Mouse (Mus musculus): ENCODE results near the gene Lpar3. TPM values are rescaled to one million over a fixed set of nuclear protein-coding genes. Genes with fewer than 3 reads are reported as not detected.

The Lpar3 gene
- polyA plus RNA-seq, 1 experiment from 2014 or later, result 0.47 TPM

GRCm38 (mm10) chr3:146216561-146216960 is 4.2 kb upstream of the Lpar3 start:
- Histone ChIP-seq H3K9me3 (no peaks in the 10 kb centered on the region), H3K4me1 (peaks cover 12% of the 10 kb centered on the region), H3K4me3 (no peak overlapping the region), H3K36me3 (replicated peaks) (no peaks in the 10 kb centered on the region), H3K27ac (no peak overlapping the region), H3K27me3 (ENCODE audit: poor library complexity, severe bottlenecking) (peaks cover 31% of the 10 kb centered on the region)
- no peak for DNase-seq (ENCODE audit: extremely low spot score, low spot score)
- WGBS, result 95% methylated on average over 3 of the region's 3 CpGs

DNA sequence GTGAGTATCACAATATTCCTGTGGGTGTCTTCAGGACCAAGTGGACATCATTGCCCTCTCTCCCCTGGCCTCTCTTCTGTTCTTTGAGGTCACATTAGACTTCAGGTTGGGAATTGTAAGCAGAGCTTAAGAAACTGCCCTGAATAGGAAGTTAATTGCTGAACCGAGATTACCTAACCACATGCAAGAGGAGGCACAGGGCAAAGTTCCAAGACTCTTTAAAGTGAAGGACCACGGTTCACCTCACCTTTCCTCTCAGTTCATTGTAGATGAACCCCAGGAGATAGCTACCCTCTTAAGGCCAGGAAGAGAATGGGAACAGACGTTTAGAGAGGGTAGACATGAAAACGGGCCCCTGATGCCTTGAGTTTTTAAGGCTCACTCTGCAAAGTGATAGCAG is 3.5 kb downstream of the Lpar3 start:
- WGBS, result 75% methylated on average over 4 of the region's 4 CpGs
- H3K4me3 ChIP-seq, result no peak overlapping the region
- no peak overlapping the region for H3K27ac ChIP-seq
- no peaks in the 10 kb centered on the region for H3K9me3 ChIP-seq
- H3K27me3 ChIP-seq (ENCODE audit: poor library complexity, severe bottlenecking), result peaks cover 70% of the 10 kb centered on the region
- DNase-seq (ENCODE audit: extremely low spot score, low spot score), result no peak
- no peaks in the 10 kb centered on the region for H3K36me3 ChIP-seq (replicated peaks)
- peaks cover 26% of the 10 kb centered on the region for H3K4me1 ChIP-seq

GRCm38 (mm10) chr3:146225061-146225761 is 4.4 kb downstream of the Lpar3 start:
- H3K4me3 ChIP-seq, result no peak overlapping the region
- no peak for DNase-seq (ENCODE audit: extremely low spot score, low spot score)
- no peak overlapping the region for H3K27ac ChIP-seq
- no peaks in the 10 kb centered on the region for H3K9me3 ChIP-seq
- H3K36me3 ChIP-seq (replicated peaks), result no peaks in the 10 kb centered on the region
- H3K27me3 ChIP-seq (ENCODE audit: poor library complexity, severe bottlenecking), result peaks cover 70% of the 10 kb centered on the region
- H3K4me1 ChIP-seq, result peaks cover 26% of the 10 kb centered on the region
- 86% methylated on average over 7 of the region's 7 CpGs for WGBS

GRCm38 (mm10) chr3:146227427-146227826 is 6.7 kb downstream of the Lpar3 start:
- no peaks in the 10 kb centered on the region for H3K9me3 ChIP-seq
- peaks cover 9% of the 10 kb centered on the region for H3K4me1 ChIP-seq
- H3K27ac ChIP-seq, result no peak overlapping the region
- H3K27me3 ChIP-seq (ENCODE audit: poor library complexity, severe bottlenecking), result peaks cover 55% of the 10 kb centered on the region
- 72% methylated on average over 3 of the region's 3 CpGs for WGBS
- no peak overlapping the region for H3K4me3 ChIP-seq
- DNase-seq (ENCODE audit: extremely low spot score, low spot score), result no peak
- H3K36me3 ChIP-seq (replicated peaks), result no peaks in the 10 kb centered on the region

- 68% methylated on average over 13 of the region's 13 CpGs for WGBS
- no peaks in the 10 kb centered on the region for H3K36me3 ChIP-seq (replicated peaks)
- H3K27me3 ChIP-seq (ENCODE audit: poor library complexity, severe bottlenecking), result peaks cover 42% of the 10 kb centered on the region
Measured at GRCm38 (mm10) chr3:146228559-146229310, 8.0 kb downstream of the Lpar3 start.

GRCm38 (mm10) chr3:146232708-146233107 is 11.9 kb downstream of the Lpar3 start:
- H3K27ac ChIP-seq, result no peak overlapping the region
- no peaks in the 10 kb centered on the region for H3K36me3 ChIP-seq (replicated peaks)
- H3K27me3 ChIP-seq (ENCODE audit: poor library complexity, severe bottlenecking), result peaks cover 18% of the 10 kb centered on the region
- peaks cover 11% of the 10 kb centered on the region for H3K4me1 ChIP-seq
- DNase-seq (ENCODE audit: extremely low spot score, low spot score), result no peak
- no peak overlapping the region for H3K4me3 ChIP-seq
- no peaks in the 10 kb centered on the region for H3K9me3 ChIP-seq
- 76% methylated on average over 7 of the region's 7 CpGs for WGBS

More at GRCm38 (mm10) chr3:146228559-146229310, 8.0 kb downstream of the Lpar3 start:
- no peak overlapping the region for H3K27ac ChIP-seq
- no peak overlapping the region for H3K4me3 ChIP-seq
- DNase-seq (ENCODE audit: extremely low spot score, low spot score), result no peak
- no peaks in the 10 kb centered on the region for H3K9me3 ChIP-seq
- H3K4me1 ChIP-seq, result peaks cover 9% of the 10 kb centered on the region

- Histone ChIP-seq H3K9me3 (no peaks in the 10 kb centered on the region), H3K4me1 (peaks cover 10% of the 10 kb centered on the region), H3K27ac (no peak overlapping the region), H3K27me3 (ENCODE audit: poor library complexity, severe bottlenecking) (peaks cover 18% of the 10 kb centered on the region), H3K4me3 (no peak overlapping the region), H3K36me3 (replicated peaks) (no peaks in the 10 kb centered on the region)
- no peak for DNase-seq (ENCODE audit: extremely low spot score, low spot score)
- WGBS, result 75% methylated on average over 4 of the region's 4 CpGs
Measured at GRCm38 (mm10) chr3:146233741-146234140, 13.0 kb downstream of the Lpar3 start.

- 80% methylated on average over 10 of the region's 10 CpGs for WGBS
- Histone ChIP-seq H3K27me3 (ENCODE audit: poor library complexity, severe bottlenecking) (peaks cover 14% of the 10 kb centered on the region), H3K4me3 (no peak overlapping the region)
Measured at GRCm38 (mm10) chr3:146234530-146234929, 13.8 kb downstream of the Lpar3 start.

GRCm38 (mm10) chr3:146236280-146236679 is 15.5 kb downstream of the Lpar3 start:
- Histone ChIP-seq H3K27me3 (ENCODE audit: poor library complexity, severe bottlenecking) (no peaks in the 10 kb centered on the region), H3K4me3 (no peak overlapping the region), H3K4me1 (peaks cover 5% of the 10 kb centered on the region; the same call in 1 of the 2 replicates), H3K36me3 (replicated peaks) (no peaks in the 10 kb centered on the region), H3K9me3 (no peaks in the 10 kb centered on the region), H3K27ac (no peak overlapping the region)
- DNase-seq (ENCODE audit: extremely low spot score, low spot score), result no peak
- WGBS, result 77% methylated on average over 8 of the region's 8 CpGs

More at GRCm38 (mm10) chr3:146234530-146234929, 13.8 kb downstream of the Lpar3 start:
- no peaks in the 10 kb centered on the region for H3K36me3 ChIP-seq (replicated peaks)
- peaks cover 5% of the 10 kb centered on the region; the same call in 1 of the 2 replicates for H3K4me1 ChIP-seq
- no peaks in the 10 kb centered on the region for H3K9me3 ChIP-seq
- DNase-seq (ENCODE audit: extremely low spot score, low spot score), result no peak
- H3K27ac ChIP-seq, result no peak overlapping the region

GRCm38 (mm10) chr3:146237676-146238075 is 16.9 kb downstream of the Lpar3 start:
- no peak overlapping the region for H3K27ac ChIP-seq
- no peaks in the 10 kb centered on the region for H3K36me3 ChIP-seq (replicated peaks)
- no peak for DNase-seq (ENCODE audit: extremely low spot score, low spot score)
- WGBS, result 77% methylated on average over 5 of the region's 5 CpGs
- H3K27me3 ChIP-seq (ENCODE audit: poor library complexity, severe bottlenecking), result no peaks in the 10 kb centered on the region
- H3K9me3 ChIP-seq, result no peaks in the 10 kb centered on the region
- H3K4me1 ChIP-seq, result peaks cover 5% of the 10 kb centered on the region; the same call in 1 of the 2 replicates
- H3K4me3 ChIP-seq, result no peak overlapping the region

DNA sequence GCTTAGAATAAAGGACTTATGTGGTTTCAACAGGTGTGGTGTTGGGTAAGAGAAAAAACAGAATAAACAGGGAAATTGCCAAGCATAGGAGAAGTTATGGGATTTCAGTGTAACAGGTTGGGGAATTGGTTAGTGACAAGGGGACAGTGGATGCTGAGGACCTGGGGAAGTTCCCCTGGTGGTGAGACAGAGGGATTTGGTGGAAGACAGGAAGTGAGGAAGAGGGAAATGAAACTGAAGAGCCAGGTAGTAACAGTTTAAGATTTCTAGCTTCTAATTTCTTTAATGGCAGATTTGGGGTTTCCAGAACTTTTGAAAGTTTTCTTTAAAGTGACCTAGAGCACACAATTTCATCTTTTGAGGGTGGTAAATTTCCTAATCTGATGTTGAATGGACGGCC is 23.9 kb downstream of the Lpar3 start:
- no peak for DNase-seq (ENCODE audit: extremely low spot score, low spot score)
- WGBS, result 85% methylated on average over 1 of the region's 1 CpGs
- Histone ChIP-seq H3K9me3 (no peaks in the 10 kb centered on the region), H3K27me3 (ENCODE audit: poor library complexity, severe bottlenecking) (no peaks in the 10 kb centered on the region), H3K36me3 (replicated peaks) (no peaks in the 10 kb centered on the region), H3K4me1 (no peaks in the 10 kb centered on the region), H3K4me3 (no peak overlapping the region), H3K27ac (no peak overlapping the region)

DNA sequence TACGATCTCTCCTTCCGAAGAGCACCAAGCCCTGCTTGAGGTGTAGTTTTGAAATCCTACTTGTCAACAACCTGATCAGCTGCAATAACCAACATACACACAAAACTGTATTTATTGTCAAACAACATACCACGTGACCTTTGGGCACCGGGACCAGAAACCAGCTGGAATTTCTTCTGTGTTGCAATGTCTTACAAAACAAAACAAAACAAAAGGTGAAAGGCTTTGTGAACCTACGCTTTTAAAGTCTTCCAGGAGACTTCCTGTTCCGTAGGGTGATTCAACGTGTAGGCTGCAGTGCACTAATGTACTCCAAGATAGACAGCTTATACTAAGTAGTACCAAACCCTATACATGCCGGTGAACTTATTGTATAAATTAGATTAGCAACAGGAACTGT is 25.8 kb downstream of the Lpar3 start:
- Histone ChIP-seq H3K4me3 (no peak overlapping the region), H3K27me3 (ENCODE audit: poor library complexity, severe bottlenecking) (no peaks in the 10 kb centered on the region), H3K9me3 (no peaks in the 10 kb centered on the region), H3K36me3 (replicated peaks) (no peaks in the 10 kb centered on the region), H3K4me1 (no peaks in the 10 kb centered on the region), H3K27ac (no peak overlapping the region)
- no peak for DNase-seq (ENCODE audit: extremely low spot score, low spot score)
- WGBS, result 83% methylated on average over 8 of the region's 8 CpGs

DNA sequence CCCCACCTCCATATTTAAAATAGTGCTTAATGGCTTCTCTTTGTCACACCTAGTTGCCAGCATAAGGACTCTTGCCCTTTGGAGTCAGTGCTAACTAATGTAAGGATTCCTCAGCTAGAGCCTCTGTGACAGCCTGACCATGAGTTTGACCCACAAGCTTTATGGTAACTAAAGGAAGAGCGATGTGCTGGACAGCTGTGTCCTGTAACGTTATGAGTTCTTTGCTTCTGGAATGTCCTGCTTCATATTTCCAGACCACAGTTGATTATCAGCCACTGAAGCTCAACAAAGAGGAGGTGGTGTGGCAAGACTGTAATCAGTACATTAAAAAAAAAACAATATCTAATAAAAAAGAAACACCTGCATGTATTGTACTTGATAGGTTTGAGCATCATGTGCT is 26.2 kb downstream of the Lpar3 start:
- 92% methylated on average over 2 of the region's 2 CpGs for whole genome bisulfite sequencing
- Histone ChIP-seq H3K27ac (no peak overlapping the region), H3K9me3 (no peaks in the 10 kb centered on the region), H3K36me3 (replicated peaks) (no peaks in the 10 kb centered on the region), H3K27me3 (ENCODE audit: poor library complexity, severe bottlenecking) (no peaks in the 10 kb centered on the region), H3K4me3 (no peak overlapping the region), H3K4me1 (no peaks in the 10 kb centered on the region)
- no peak for DNase-seq (ENCODE audit: extremely low spot score, low spot score)

Data from forebrain, embryonic 10.5 days (tissue).